Mouse (Mus musculus) gastrocnemius, postnatal 4 days (tissue): ENCODE data around the gene Polr2e. TPM values are rescaled to one million over a fixed set of nuclear protein-coding genes. Genes with fewer than 3 reads are reported as not detected.

Experiments used
- DNase-seq, 2 experiments: peaks; one replicate each; pipeline ENCODE4 v3.0.0; 2021 to 2022; ENCODE audit warnings: low spot score in 2 of 2, mixed read lengths in 2 of 2
- long read RNA-seq, 2 experiments: library from polyadenylated mRNA; stranded (forward); transcript quantifications; one replicate each; pipeline ENCODE4 v2.0.0; 2021
- total RNA-seq, 2 experiments: library from RNA; stranded (reverse); gene quantifications; 2 replicates each; pipeline ENCODE4 v1.2.3; 2021

The Polr2e gene
- 10 to 100 TPM; 77.3 to 77.7 TPM for total RNA-seq
- long read RNA-seq, experiment 1, transcript Polr2e-201 (7 exons, 1,148 nt) = major isoform, 120 of 126 reads
- long read RNA-seq, experiment 1, partial matches to known transcripts = 2 of 126 reads
- long read RNA-seq, experiment 1, other reads (novel, unspliced or antisense) = 4 of 126 reads
- long read RNA-seq, experiment 2, transcript Polr2e-201 (7 exons, 1,148 nt) = major isoform, 95 of 103 reads
- long read RNA-seq, experiment 2, partial matches to known transcripts = 0 of 103 reads
- long read RNA-seq, experiment 2, other reads (novel, unspliced or antisense) = 4 of 103 reads

DNA sequence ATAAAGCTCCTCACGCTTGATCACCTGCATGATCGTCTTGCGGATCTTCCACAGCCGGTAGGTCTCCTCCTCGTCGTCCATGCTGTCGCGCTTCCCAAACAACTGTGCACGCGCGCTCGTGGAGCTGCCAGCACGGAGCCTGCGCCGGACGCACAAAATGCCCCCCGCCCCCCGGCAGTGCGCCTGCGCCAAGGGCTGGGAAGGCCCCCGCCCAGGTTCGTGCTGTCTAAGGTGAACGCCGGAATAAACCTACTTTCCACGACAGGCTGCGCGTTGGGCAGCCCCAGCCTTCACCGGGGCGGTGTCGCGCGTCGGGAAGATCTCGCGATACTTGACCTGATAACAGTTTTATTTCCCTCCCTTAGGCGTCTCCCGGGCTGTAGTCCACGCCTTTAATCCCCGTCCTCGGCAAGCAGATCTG is at the start of gene Polr2e:
Gene Polr2e, minus strand, starts transcription at position 237 of the 421 bp plus-strand sequence.
- peak; percentile 95 to 96 for DNase-seq

DNA sequence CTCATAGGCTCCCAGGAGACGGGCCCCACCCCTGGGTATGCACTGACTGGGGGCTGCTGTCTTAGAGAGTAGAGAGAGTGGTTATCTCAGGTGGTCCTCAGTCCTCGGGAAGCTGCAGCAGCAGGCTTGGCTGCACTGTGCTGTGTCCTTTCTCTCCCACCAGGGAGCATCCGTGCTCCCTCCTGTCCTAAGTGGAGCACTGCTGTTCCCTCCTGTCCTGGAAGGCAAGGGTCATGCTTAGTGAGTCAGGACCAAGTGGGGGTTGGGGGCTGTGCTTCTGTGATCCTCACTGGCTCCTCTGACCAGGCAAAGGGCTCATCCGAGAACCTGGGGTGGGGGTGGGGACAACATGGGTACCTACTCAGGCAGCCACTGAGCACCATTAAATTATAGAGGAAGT is 49.6 kb upstream of the Polr2e start:
- DNase-seq = no peak

- DNase-seq = no peak
These were observed 47.9 kb upstream of the Polr2e start for GRCm38 (mm10) chr10:80087483-80087882.

GRCm38 (mm10) chr10:80086847-80087246 is 47.3 kb upstream of the Polr2e start:
- DNase-seq = no peak

DNA sequence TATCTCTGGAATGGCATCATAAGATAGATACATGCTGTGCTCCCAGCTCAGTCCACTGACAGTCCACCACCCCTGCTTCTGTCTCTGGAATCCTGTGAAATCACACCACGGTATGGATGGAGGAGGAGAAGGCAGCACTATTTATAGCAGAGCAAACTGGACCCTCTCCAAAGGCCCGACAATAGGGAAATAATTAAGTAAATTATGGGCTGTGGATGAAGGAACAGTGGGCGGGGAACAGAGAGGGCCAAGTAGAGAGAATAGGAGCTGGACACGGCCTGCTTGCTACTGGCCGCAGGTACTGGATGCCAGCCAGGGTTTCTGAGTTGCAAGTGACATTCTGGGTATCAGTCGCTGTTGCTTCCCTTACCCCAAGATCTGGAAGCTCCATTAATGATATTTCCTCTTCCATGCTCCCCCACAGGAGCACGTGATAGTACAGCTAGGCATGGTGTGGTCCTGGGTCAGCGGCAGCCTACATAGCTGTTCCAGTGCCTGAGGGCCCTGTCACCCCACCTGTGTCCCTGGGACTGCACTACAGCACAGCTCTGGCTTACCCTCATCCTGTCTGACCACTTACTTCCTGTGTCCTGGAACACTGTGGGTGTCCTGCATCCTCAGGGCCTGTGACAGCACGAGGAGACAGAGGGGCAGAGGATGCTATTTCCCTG is 45.4 kb upstream of the Polr2e start:
- DNase-seq = peak in 1 of 2 experiments; percentile 37

DNA sequence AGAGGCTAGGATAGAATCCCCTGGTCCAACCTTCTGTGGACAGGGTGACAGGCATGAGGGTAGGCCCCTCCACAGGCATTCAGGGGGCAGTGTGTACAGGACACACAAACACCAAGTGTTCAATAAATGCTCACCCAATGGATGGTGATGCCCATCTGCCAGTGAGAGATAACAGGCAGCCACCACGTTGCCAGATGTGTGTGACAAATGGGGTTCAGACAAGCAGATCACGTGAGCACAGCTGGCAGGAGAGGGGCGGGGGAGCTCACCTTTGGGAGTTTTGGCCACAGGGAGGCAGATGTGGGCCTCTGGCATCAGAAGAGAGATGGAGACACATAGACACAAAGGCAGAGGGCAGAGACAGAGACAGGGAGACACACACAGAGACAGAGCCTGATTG is 41.5 kb upstream of the Polr2e start:
- DNase-seq = no peak

GRCm38 (mm10) chr10:80080396-80081070 is 40.9 kb upstream of the Polr2e start:
- no peak for DNase-seq

DNA sequence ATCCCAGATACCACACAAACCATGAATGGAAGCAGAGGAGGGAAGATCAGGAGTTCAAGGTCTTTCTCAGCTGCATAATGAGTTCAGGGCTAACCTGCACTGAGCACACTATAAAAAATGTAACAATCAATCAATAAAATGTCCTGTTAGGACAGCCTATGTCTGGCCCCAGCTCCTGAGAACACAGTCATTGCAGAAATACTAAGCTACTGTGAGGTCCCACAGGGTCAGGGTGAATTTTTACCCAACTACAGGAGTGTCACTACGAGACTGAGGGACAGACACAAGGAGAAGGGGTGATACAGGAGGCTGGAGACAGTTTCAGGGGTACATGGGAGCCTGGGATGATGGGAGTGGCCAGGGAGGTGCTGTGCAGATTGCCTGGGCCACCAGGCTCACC is 38.8 kb upstream of the Polr2e start:
- DNase-seq = no peak

DNA sequence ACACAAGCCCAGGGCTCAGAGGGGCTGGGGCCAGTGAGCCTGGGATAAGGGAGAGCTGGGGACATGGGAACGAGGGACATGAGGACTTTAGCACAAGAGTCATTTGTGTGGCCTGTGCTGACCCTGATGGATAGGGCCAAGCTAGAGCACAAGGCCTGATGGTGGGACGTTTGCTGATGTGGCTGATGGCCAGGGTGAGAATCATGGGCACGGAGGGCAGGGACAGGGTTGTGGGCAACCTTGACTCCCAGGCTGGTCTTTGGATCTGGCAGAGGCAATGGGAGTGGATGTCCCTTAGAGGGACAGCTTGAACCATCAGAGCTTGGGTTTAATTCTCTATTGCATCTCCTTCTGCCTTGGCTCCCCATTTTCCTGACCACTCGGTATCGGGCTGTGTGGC is 37.7 kb upstream of the Polr2e start:
- DNase-seq = no peak

- no peak for DNase-seq
These were observed 36.8 kb upstream of the Polr2e start for GRCm38 (mm10) chr10:80076386-80076785.

- DNase-seq = no peak
These were observed 36.3 kb upstream of the Polr2e start for GRCm38 (mm10) chr10:80075924-80076323.

GRCm38 (mm10) chr10:80074813-80075601 is 35.4 kb upstream of the Polr2e start:
- peak in 1 of 2 experiments; percentile 61 for DNase-seq

- no peak for DNase-seq
These were observed 33.3 kb upstream of the Polr2e start for GRCm38 (mm10) chr10:80072623-80073489.

DNA sequence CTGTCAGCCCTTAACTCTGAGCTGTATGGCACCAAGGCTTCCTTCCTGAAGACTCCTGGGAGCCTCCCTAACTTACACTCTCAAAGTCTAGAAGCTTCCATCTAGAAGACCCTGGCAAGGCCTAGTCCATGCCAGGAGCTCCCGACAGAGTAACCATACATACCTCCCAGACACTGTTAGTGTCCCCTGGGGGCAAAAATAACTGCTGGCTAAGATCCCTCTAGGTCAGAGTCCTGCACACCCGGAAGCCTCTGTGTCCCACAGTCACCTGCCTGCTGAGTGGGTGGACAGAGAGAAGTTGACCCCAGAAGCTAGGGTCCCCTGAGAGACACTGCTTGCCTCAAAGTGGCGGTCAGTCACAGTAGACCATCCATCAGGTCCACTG is 31.9 kb upstream of the Polr2e start:
- DNase-seq = no peak

DNA sequence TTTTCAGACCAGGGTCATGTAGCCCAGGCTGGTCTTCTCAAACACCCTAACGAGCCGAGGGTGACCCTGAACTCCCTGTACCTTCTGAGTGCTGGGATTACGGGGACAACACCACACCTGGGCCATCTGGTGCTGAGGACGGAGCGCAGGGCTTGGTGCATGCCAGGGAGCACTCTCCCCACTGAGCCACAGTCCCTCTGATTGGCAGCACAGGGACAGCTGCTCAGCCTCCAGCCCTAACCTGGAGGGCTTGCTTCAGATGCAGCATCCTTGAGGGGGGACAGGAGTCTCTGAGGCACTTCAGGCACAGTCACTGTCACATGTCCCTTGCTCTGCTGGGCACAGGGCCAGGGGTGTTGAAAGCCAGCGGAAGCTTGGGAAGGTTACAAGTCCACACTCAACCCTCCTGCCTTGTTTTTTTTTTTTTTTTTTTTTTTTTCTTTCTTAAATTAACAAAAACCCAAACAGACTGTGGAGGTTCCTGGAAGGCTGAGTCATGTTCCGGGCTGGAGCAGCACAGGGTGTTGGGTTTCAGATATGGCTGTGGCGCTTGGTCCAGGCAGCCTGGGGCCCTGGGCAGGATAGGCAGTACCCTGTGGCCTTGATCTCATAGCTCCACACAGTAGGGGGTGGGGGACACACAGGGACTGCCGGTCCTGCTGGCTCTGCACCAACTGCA is 31.4 kb upstream of the Polr2e start:
- peak in 1 of 2 experiments; percentile 71 for DNase-seq

- no peak for DNase-seq
These were observed 30.4 kb upstream of the Polr2e start for GRCm38 (mm10) chr10:80069948-80070450.

DNA sequence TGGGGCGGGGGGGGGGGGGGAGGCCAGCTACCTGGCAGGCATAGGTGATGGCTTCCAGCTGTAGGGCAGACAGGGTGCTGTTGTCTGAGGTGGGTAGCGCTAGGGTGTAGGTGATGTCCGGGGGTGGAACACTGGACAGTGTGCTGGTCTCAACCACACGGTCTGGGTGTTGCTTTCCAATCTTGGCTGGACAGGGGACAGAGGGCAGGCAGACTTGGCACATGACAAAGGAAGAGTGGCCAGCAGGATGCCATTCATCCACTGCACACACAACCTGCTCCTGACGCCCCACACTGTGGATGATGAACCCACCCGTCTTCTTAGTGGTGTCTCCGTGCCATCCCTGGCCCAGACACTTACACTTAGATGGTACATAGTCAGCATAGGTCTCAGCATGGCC is 29.7 kb upstream of the Polr2e start:
- DNase-seq = no peak

GRCm38 (mm10) chr10:80063877-80064650 is 24.5 kb upstream of the Polr2e start:
- no peak for DNase-seq

GRCm38 (mm10) chr10:80063104-80063503 is 23.5 kb upstream of the Polr2e start:
- no peak for DNase-seq
